Mouse (Mus musculus) stomach, postnatal 0 days (tissue): Measurements from ENCODE around the gene Pitpnm1.

Experiments
- CTCF ChIP-seq: IDR thresholded peaks from 2 replicates; pipeline ENCODE4 v1.5.1; 2016; ENCODE audit warnings: antibody characterized with exemption, low read depth, mild to moderate bottlenecking, moderate library complexity
- EP300 ChIP-seq: optimal IDR thresholded peaks from 2 replicates; pipeline ENCODE3; 2016; ENCODE audit warnings: antibody characterized with exemption

DNA sequence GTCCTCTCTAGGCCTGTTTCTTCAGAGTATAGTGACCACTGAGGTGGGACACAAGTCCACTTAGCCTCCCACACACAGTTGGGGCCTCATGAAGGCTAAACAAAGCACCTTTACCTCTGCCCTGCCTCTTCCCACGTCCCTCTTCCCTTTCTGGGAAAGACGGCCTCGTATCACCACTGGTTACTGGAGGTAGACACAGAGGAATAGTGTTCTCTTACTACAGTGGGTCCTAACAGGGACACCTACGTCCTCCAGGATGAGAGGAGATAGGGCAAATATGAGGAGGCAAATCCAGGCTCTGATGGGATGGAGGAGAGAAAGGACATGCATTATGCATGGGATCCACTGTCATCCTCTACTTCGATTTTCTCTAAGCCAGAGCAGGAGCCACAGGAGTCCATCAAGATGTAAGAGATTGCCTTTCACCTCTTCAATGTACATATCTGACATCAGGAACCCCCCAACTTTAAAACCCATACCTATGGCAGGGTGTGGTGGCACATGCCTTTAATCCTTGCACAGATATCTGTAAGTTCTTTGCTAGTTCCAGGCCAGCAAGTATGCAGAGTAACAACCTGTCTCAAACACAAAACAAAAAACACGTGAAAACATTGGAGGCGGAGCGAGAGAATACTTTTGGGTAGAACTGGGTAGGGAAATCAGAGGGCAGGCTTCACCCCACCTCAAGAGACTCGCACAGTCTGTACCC is 48.1 kb downstream of the Pitpnm1 start:
- no peak for TF ChIP-seq CTCF
- no peak for TF ChIP-seq EP300
